Mouse (Mus musculus): Measurements from ENCODE around the gene Gimap8.
A peak's percentile ranks its signal among the peaks of the same experiment; 100 is the strongest.

Gimap8 gene

GRCm38 (mm10) chr6:48637811-48638500 lies 9.1 kb upstream of the Gimap8 start:
- DNase-seq (ENCODE audit: low read depth, low spot score) = no peak

- no peak for DNase-seq (ENCODE audit: low read depth, low spot score)
These were observed 8.5 kb upstream of the Gimap8 start for GRCm38 (mm10) chr6:48638553-48638952.

- DNase-seq (ENCODE audit: low read depth, low spot score) = no peak
These were observed 5.6 kb upstream of the Gimap8 start for GRCm38 (mm10) chr6:48641391-48641790.

- DNase-seq (ENCODE audit: low read depth, low spot score) = peak; percentile 49
These were observed 4.2 kb upstream of the Gimap8 start for GRCm38 (mm10) chr6:48642764-48643292.

- no peak for DNase-seq (ENCODE audit: low read depth, low spot score)
These were observed 1.2 kb upstream of the Gimap8 start for GRCm38 (mm10) chr6:48645660-48646308.

GRCm38 (mm10) chr6:48646309-48646690 lies 734 bp upstream of the Gimap8 start:
- no peak for DNase-seq (ENCODE audit: low read depth, low spot score)

- DNase-seq (ENCODE audit: low read depth, low spot score) = no peak
These were observed 577 bp downstream of the Gimap8 start for GRCm38 (mm10) chr6:48647611-48648010.

GRCm38 (mm10) chr6:48648779-48649178 lies 1.7 kb downstream of the Gimap8 start:
- no peak for DNase-seq (ENCODE audit: low read depth, low spot score)

- no peak for DNase-seq (ENCODE audit: low read depth, low spot score)
These were observed 3.0 kb downstream of the Gimap8 start for GRCm38 (mm10) chr6:48650041-48650440.

GRCm38 (mm10) chr6:48658721-48659120 lies 11.7 kb downstream of the Gimap8 start:
- DNase-seq (ENCODE audit: low read depth, low spot score) = no peak

GRCm38 (mm10) chr6:48664750-48665149 lies 17.7 kb downstream of the Gimap8 start:
- no peak for DNase-seq (ENCODE audit: low read depth, low spot score)

- no peak for DNase-seq (ENCODE audit: low read depth, low spot score)
These were observed 18.4 kb downstream of the Gimap8 start for GRCm38 (mm10) chr6:48665471-48665870.

GRCm38 (mm10) chr6:48666159-48666586 lies 19.1 kb downstream of the Gimap8 start:
- no peak for DNase-seq (ENCODE audit: low read depth, low spot score)

GRCm38 (mm10) chr6:48668022-48668421 lies 21.0 kb downstream of the Gimap8 start:
- DNase-seq (ENCODE audit: low read depth, low spot score) = no peak

- DNase-seq (ENCODE audit: low read depth, low spot score) = no peak
These were observed 22.5 kb downstream of the Gimap8 start for GRCm38 (mm10) chr6:48669446-48669969.

GRCm38 (mm10) chr6:48674291-48675058 lies 27.4 kb downstream of the Gimap8 start:
- DNase-seq (ENCODE audit: low read depth, low spot score) = no peak

- DNase-seq (ENCODE audit: low read depth, low spot score) = no peak
These were observed 28.4 kb downstream of the Gimap8 start for GRCm38 (mm10) chr6:48675400-48675930.

- DNase-seq (ENCODE audit: low read depth, low spot score) = no peak
These were observed 29.2 kb downstream of the Gimap8 start, which contains the start of gene Gimap9 for GRCm38 (mm10) chr6:48675931-48676859. Gene Gimap9 (plus strand): TSS chr6:48676129.

- no peak for DNase-seq (ENCODE audit: low read depth, low spot score)
These were observed 29.9 kb downstream of the Gimap8 start for GRCm38 (mm10) chr6:48676860-48677415.

Data from brain, embryonic 18.5 days (tissue).